Mouse (Mus musculus) kidney, adult 2 months (tissue): ENCODE data around the gene Srrm4.

Source experiments
- CTCF ChIP-seq: fragments of 200-500 bp; conservative IDR thresholded peaks from 2 replicates; pipeline ENCODE4 v1.5.1; 2011; ENCODE audit warnings: low read depth, mild to moderate bottlenecking, control low read depth, low read length, moderate library complexity, mixed read lengths; ENCODE audit not compliant: insufficient read depth, insufficient read length
- POLR2A ChIP-seq: fragments of 200-500 bp; IDR thresholded peaks from one replicate; pipeline ENCODE4 v1.6.1; 2011; ENCODE audit warnings: low read depth, low read length, control low read depth

DNA sequence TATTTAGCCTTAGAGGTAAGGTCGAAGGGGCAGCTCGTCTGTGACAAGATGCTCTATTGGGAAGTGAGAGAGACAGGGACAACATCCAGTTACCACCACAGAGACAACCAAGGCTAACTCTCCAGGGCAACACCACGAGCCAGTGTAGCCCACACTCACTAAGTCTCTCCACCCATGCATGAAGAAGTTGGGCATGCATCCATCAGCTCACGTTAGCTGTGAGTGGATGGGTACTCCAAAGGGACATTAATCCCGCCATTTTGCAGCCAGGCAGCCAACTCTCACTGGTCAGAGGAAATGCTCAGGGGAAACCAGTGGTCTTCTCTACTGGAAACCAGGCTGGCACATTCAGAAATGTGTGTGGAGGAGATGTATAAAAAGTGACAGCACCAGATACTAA lies 93.8 kb downstream of the Srrm4 start:
- TF ChIP-seq CTCF (no peak), POLR2A (no peak)
